Mouse (Mus musculus) liver, embryonic 16.5 days (tissue): Measurements from ENCODE around the gene Plekha8. TPM values are rescaled to one million over a fixed set of nuclear protein-coding genes. Genes with fewer than 3 reads are reported as not detected.

ENCODE experiments used
- ATAC-seq: fragments of 200-750 bp; cut with Nextera tagmentation; 2 replicates; pipeline ENCODE4 v1.8.0; 2017; ENCODE audit warnings: low read depth, mild to moderate bottlenecking, moderate number of reproducible peaks, moderate library complexity
- H3K27ac ChIP-seq: fragments of 300-500 bp; sonication (generic); 2 replicates; pipeline ENCODE4 v1.5.1; 2014; ENCODE audit warnings: mild to moderate bottlenecking, low read length
- H3K27me3 ChIP-seq: fragments of 300-500 bp; sonication (generic); 2 replicates; pipeline ENCODE4 v1.6.1; 2014; ENCODE audit warnings: low read depth, low read length, mixed read lengths; ENCODE audit not compliant: control insufficient read depth, insufficient read depth
- H3K36me3 ChIP-seq: fragments of 300-500 bp; sonication (generic); 2 replicates; pipeline ENCODE4 v1.6.1; 2014; ENCODE audit warnings: mild to moderate bottlenecking; ENCODE audit not compliant: control insufficient read depth, insufficient read depth
- H3K4me1 ChIP-seq: fragments of 300-500 bp; sonication (generic); 2 replicates; pipeline ENCODE4 v1.6.1; 2014; ENCODE audit warnings: low read depth, low read length, mixed read lengths; ENCODE audit not compliant: control insufficient read depth
- H3K4me2 ChIP-seq: fragments of 300-500 bp; sonication (generic); 2 replicates; pipeline ENCODE4 v1.6.1; 2014; ENCODE audit warnings: low read depth, low read length, mixed read lengths
- H3K4me3 ChIP-seq: fragments of 300-500 bp; sonication (generic); 2 replicates; pipeline ENCODE4 v1.5.1; 2014; ENCODE audit warnings: low read depth, mild to moderate bottlenecking, low read length
- H3K9ac ChIP-seq: fragments of 300-500 bp; sonication (generic); 2 replicates; pipeline ENCODE4 v1.6.1; 2014; ENCODE audit warnings: low read depth, low read length
- H3K9me3 ChIP-seq: fragments of 300-500 bp; sonication (generic); replicated peaks from 2 replicates; pipeline ENCODE4 v1.6.1; 2016; ENCODE audit warnings: low read length; ENCODE audit not compliant: control insufficient read depth
- WGBS: fragments of 180-500 bp; shearing (Covaris S2); extraction: QIAGEN DNeasy Blood & Tissue Kit; methylation state at CpG from one replicate; pipeline ENCODE4 v1.1.7; 2014; ENCODE audit not compliant: insufficient replicate concordance; 5-methylcytosine and 5-hydroxymethylcytosine counted together
- polyA plus RNA-seq: library from polyadenylated mRNA; unstranded; fragments of >200 nt; fragmentation: Nextera tagmentation; extraction: Ambion mirVana; gene quantifications from 2 replicates; pipeline ENCODE4 v1.2.1, GENCODE M21; 2015

Plekha8 gene
- 2.1 and 2.5 TPM in 2 replicates for polyA plus RNA-seq

- Histone ChIP-seq H3K9me3 (no peaks in the 10 kb centered on the region), H3K4me1 (peaks cover 9% of the 10 kb centered on the region), H3K36me3 (no peaks in the 10 kb centered on the region), H3K9ac (peak within 1 kb of the TSS; percentile 76), H3K4me3 (peak within 1 kb of the TSS; percentile 81), H3K4me2 (peak within 1 kb of the TSS; percentile 91), H3K27me3 (no peaks in the 10 kb centered on the region; the same call in 1 of the 2 replicates), H3K27ac (peak within 1 kb of the TSS; percentile 67)
- ATAC-seq, result peak; percentile 89
- under 1% methylated on average over 47 of the region's 49 CpGs for WGBS
Measured at GRCm38 (mm10) chr6:54594469-54595329, at the start of gene Plekha8. TSS of gene Plekha8 (plus strand) at chr6:54595111.

- no peaks in the 10 kb centered on the region for H3K4me1 ChIP-seq
- ATAC-seq, result no peak; the same call in 1 of the 2 replicates
- no peaks in the 10 kb centered on the region for H3K9me3 ChIP-seq
- no peaks in the 10 kb centered on the region for H3K36me3 ChIP-seq
- H3K27ac ChIP-seq, result no peak overlapping the region
- H3K4me2 ChIP-seq, result no peak overlapping the region
- 62% methylated on average over 13 of the region's 13 CpGs for WGBS
- H3K4me3 ChIP-seq, result no peak overlapping the region
- no peak overlapping the region for H3K9ac ChIP-seq
- no peaks in the 10 kb centered on the region for H3K27me3 ChIP-seq
Measured at GRCm38 (mm10) chr6:54548314-54549019, 46.4 kb upstream of the Plekha8 start.

- Histone ChIP-seq H3K36me3 (no peaks in the 10 kb centered on the region), H3K4me1 (no peaks in the 10 kb centered on the region), H3K4me3 (no peak overlapping the region), H3K9me3 (no peaks in the 10 kb centered on the region), H3K4me2 (no peak overlapping the region), H3K9ac (no peak overlapping the region), H3K27ac (no peak overlapping the region), H3K27me3 (no peaks in the 10 kb centered on the region)
- ATAC-seq, result no peak
- 51% methylated on average over 4 of the region's 4 CpGs for WGBS
Measured at GRCm38 (mm10) chr6:54549311-54549710, 45.6 kb upstream of the Plekha8 start.

GRCm38 (mm10) chr6:54550801-54551323, 44.0 kb upstream of the Plekha8 start:
- no peak for ATAC-seq
- Histone ChIP-seq H3K9me3 (no peaks in the 10 kb centered on the region), H3K4me2 (no peak overlapping the region), H3K27me3 (no peaks in the 10 kb centered on the region), H3K27ac (no peak overlapping the region), H3K4me3 (no peak overlapping the region), H3K9ac (no peak overlapping the region), H3K4me1 (no peaks in the 10 kb centered on the region), H3K36me3 (no peaks in the 10 kb centered on the region)
- 65% methylated on average over 6 of the region's 7 CpGs for WGBS

DNA sequence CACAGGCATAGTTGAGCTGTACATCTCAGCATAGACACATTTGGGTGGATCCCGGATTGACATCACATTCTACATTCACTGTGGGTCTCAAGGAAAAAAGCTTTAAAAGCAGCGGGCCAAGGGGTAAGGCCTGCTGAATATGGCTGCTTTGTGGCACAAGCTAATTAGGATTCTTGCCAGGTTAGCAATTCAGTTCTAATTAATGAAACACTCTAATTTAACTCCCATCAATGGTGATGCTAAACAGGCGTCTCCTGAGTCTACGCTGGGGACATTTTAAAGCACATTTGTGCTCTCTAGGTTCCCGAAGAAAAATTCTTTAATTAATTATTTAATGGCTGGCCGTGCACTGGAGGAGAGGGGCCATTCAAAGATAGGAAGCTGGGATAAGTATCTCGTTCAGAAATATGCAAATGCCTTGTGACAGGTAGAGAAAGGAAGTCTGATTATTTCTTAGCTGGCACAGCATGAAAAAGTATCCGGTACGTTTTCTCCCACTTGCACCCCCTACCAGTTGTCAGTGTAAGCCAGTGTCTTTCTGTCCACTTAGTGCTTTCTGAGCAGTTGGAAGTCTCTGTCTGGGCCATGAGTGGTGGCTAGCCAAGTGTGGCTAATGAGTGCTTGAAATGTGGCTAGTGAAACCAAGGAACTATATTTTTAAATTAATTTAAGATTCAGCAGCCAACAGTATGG, 42.0 kb upstream of the Plekha8 start:
- no peaks in the 10 kb centered on the region for H3K4me1 ChIP-seq
- H3K4me2 ChIP-seq, result no peak overlapping the region
- no peak for ATAC-seq

GRCm38 (mm10) chr6:54553632-54554031, 41.3 kb upstream of the Plekha8 start:
- Histone ChIP-seq H3K4me1 (no peaks in the 10 kb centered on the region), H3K9me3 (no peaks in the 10 kb centered on the region), H3K4me2 (no peak overlapping the region), H3K27me3 (no peaks in the 10 kb centered on the region), H3K9ac (no peak overlapping the region), H3K36me3 (no peaks in the 10 kb centered on the region), H3K4me3 (no peak overlapping the region), H3K27ac (no peak overlapping the region)
- 52% methylated on average over 2 of the region's 2 CpGs for WGBS
- no peak for ATAC-seq

More for the DNA sequence above, 42.0 kb upstream of the Plekha8 start:
- H3K36me3 ChIP-seq, result no peaks in the 10 kb centered on the region
- no peak overlapping the region for H3K4me3 ChIP-seq
- no peaks in the 10 kb centered on the region for H3K27me3 ChIP-seq
- H3K9ac ChIP-seq, result no peak overlapping the region
- no peaks in the 10 kb centered on the region for H3K9me3 ChIP-seq
- H3K27ac ChIP-seq, result no peak overlapping the region
- WGBS, result 56% methylated on average over 9 of the region's 9 CpGs

DNA sequence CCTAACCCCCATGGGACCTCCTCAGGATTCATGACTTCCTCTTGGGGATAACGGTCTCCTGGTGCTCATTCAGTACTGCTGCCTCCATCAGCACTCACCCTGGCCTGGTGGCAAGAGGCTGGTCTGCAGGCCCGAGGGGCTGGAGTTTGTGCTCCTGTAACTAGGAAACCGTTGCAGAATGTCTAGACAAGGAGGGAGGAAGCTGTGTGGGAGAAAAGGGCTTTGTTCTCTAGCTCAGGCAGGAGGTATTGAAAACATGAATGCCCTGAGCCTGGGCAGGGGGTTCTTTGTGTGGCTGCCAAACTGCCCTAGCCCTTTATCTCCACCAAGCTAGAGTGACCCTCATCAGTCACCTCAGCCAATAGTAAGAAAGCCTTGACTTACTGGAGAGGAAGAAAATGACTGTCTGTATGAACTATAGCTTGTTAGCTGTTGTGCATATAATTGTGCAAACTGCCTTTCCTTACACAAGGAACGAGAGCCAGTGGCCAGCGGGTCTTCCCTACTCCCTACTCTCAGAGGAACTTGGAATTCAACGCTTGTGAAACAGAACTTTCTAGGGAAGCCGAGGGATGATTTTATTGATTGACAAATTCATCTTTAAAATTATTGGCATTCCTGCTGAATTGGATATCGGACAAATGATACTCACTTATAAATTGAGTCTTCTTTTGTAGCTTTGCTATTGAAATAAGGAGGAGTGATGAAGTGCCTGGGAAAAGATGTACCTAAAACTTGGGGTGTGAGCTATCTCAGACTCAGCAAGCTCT, 40.4 kb upstream of the Plekha8 start:
- no peaks in the 10 kb centered on the region for H3K36me3 ChIP-seq
- no peak overlapping the region for H3K9ac ChIP-seq
- H3K27me3 ChIP-seq, result no peaks in the 10 kb centered on the region
- no peak overlapping the region for H3K27ac ChIP-seq
- H3K4me3 ChIP-seq, result no peak overlapping the region
- 55% methylated on average over 8 of the region's 8 CpGs for WGBS
- no peaks in the 10 kb centered on the region for H3K4me1 ChIP-seq
- no peaks in the 10 kb centered on the region for H3K9me3 ChIP-seq
- no peak overlapping the region for H3K4me2 ChIP-seq
- no peak for ATAC-seq

- Histone ChIP-seq H3K36me3 (no peaks in the 10 kb centered on the region), H3K27ac (no peak overlapping the region), H3K4me1 (no peaks in the 10 kb centered on the region), H3K4me3 (no peak overlapping the region), H3K4me2 (no peak overlapping the region), H3K9me3 (no peaks in the 10 kb centered on the region), H3K27me3 (no peaks in the 10 kb centered on the region), H3K9ac (no peak overlapping the region)
- 43% methylated on average over 1 of the region's 1 CpGs for WGBS
- no peak for ATAC-seq
Measured at GRCm38 (mm10) chr6:54555816-54556215, 39.1 kb upstream of the Plekha8 start.
